Mouse (Mus musculus): Measurements from ENCODE around the gene Fgf15.

DNA sequence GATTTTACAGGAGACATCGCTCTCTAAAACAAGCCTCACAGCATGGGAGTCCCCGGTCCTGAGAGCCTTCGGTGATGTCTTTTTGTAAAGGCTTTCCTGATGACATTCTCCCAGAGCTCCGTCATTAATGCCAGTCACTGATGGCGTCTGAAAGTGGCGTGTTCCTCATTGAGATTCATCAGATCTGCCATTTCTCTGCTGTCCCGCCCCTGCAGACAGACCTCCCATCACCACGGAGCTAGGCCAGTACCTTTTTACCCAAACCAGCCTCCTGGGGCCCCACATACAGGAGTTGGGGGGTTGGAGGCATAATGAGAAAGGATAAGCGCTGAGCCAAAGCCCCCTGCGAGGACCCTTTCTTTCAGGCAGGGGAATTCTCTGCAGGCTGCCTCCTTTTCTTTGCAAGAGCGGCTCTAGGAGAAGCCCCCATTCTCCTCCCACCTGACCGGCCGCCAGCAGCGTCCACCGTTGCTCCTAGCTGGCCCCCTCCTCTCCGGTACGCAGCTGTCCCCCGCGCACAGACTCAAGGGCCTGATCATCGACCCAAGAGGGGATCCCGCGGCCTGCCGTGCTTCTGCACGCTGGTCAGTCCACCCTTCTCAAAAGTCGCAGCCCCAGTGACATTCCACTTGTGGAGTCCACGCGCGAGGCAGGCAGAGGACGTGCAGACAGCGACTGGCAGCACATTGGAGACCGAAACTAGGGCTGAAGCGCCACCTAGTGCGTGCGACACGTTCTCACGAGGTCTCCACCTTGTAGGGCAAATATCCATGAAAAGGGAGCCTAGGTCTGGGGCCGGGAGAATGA, 823 bp upstream of the Fgf15 start:
- TF ChIP-seq CTCF (IDR thresholded peaks at IDR 0.05; ENCODE audit: borderline replicate concordance, insufficient read depth, low read depth, low read length) (peak; percentile 87), POLR2A (IDR thresholded peaks at IDR 0.05; ENCODE audit: borderline replicate concordance, insufficient read depth, low read length) (no peak)

Measured in cerebellum, adult 2 months (tissue).